Mouse (Mus musculus): ENCODE results near the gene Olfr5.
A peak's percentile ranks its signal among the peaks of the same experiment; 100 is the strongest.
"Not testable (repeated sequence)": the region's sequence is repeated elsewhere in the genome, so short reads cannot be mapped to it uniquely, and the experiment has no call there.

The Olfr5 gene

DNA sequence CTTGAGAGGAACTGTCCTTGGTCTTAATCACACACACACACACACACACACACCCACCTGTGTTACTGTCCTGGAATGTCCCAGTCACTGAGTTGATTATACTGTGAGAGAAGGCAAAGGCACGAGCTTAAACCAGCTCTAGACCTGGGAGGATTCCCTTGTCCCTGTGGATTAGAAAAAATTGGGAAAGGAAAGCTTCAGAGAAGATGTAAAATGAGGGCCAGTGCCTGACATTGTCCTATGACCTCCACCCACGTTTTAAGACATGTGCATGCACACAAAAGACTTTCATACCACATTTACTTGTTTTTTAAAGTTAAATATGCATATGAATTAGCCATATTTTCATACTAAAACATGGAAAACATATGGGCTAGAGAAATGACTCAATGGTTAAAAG, at the start of gene Olfr5:
Gene Olfr5 (minus strand): TSS at position 101 of the 400 bp plus-strand sequence.
- no peak for DNase-seq (ENCODE audit: low read depth, low spot score)

DNA sequence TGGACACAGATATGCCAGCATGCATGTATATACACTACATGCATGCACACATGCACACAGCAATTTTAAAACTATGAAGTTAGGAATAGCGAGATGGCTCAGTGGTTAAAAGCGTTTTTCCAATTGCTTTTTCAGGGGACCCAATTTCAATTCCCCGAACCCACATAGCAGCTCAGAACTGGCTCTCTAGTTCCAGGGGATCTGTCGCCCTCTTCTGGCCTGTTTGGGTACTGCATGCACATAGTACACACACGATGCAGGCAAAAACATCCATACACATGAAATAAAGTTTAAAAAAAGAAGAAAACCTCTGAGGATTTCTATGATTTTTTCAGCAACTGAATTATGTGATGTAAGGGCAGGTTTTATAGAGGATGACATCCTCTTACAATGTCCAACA, 39.4 kb upstream of the Olfr5 start:
- peak; percentile 22 for DNase-seq (ENCODE audit: low read depth, low spot score)

DNA sequence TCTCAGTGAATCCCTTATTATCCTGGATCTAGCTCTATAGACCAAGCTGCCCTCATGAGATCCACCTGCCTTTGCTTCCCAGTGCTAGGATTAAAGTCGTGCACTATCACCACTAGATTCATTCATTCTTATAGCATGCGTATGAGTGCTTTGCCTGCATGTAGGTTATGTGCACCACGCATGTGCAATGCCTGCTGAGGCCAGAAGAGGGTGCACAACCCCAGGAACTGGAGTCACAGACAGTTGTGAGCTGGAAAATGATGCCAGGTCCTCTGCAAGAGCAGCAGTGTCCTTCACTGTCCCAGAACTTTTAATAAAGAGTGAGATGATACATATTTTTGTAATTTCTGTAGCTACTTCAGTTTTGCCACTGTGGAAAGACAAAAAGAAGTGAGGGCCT, 38.3 kb upstream of the Olfr5 start:
- peak; percentile 9 for DNase-seq (ENCODE audit: low read depth, low spot score)

DNA sequence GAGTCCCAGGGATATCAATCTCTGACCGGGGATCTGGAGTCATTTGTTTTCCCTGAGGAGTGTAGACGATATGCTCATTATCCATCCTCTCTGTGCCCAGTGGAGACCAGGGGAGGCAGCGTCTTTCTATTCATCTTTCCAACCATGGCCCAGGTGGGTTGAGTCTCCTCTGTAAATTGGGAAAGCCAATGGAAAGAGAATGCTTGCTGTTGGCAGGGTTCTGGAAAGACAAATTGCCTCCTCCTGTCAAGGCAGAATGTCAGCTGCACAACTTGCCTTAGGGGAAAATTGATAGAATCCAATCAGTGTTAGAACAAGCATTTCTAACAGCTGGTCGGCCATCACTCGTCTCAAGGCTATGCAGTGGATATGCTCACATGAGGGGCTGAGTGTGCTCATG, 36.1 kb upstream of the Olfr5 start, which contains the start of gene Olfr1349:
Gene Olfr1349 (minus strand): TSS at position 101 of the 400 bp plus-strand sequence.
- DNase-seq (ENCODE audit: low read depth, low spot score) = no peak

DNA sequence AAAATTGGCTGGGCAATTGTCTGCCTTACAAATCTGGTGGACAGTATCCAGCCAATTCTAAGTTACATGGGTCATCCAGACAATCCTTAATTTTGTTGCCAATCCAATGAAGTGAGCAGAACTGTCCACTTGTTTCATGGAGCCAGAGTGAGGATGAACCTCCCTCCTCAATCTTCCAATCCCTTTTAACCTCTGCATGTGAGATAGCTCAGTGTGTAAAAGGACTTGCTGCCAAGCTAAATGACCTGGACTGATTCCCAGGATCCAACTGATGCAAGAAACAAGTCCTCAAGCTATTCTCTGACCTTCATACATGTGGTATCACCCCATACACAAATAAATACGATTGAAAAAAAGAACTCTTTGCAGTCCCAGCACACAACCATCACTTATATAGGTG, 34.9 kb upstream of the Olfr5 start:
- no peak for DNase-seq (ENCODE audit: low read depth, low spot score)

DNA sequence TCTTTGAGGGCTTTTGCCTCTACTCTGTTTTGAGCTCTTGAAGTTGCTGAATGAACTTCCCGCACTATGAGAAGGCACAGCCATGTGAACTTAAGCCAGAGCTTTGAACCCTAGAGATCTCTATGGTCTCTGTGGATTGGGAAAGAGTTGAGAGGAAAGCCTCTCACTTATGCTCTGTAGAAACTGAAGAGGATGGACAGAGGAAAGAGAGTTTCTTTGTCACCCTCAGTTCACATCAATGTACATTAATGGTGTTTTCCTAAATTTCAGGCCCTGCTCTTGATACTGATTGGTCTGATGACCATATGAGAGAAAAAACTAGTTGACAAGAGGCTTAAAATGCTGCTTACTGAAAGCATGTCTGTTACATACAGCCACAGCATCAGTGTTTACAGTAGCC, 21.9 kb upstream of the Olfr5 start, which contains the start of gene Olfr1348:
Gene Olfr1348 (minus strand): TSS at position 101 of the 400 bp plus-strand sequence.
- DNase-seq (ENCODE audit: low read depth, low spot score) = no peak

DNA sequence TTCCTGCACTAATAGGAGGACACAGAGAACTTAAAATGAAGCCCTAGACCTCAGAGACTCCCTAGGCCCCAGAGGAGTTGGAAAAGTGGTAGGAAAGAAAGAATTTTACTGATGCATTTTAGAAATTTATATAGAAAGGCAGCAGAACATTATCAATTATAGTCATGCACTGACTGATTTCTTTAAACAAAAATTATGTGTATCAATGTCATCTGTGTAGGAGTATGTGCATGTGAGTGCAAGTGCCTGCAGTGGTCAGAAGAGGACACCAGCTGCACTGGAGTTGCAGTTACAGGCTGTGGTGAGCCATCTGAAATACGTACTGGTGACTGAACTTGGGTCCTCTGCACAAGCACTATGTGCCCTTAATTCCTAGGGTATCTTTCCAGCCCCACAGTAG, 12.9 kb upstream of the Olfr5 start, which contains the start of gene Olfr1347:
Gene Olfr1347 (minus strand): TSS at position 101 of the 400 bp plus-strand sequence.
- DNase-seq (ENCODE audit: low read depth, low spot score) = no peak

DNA sequence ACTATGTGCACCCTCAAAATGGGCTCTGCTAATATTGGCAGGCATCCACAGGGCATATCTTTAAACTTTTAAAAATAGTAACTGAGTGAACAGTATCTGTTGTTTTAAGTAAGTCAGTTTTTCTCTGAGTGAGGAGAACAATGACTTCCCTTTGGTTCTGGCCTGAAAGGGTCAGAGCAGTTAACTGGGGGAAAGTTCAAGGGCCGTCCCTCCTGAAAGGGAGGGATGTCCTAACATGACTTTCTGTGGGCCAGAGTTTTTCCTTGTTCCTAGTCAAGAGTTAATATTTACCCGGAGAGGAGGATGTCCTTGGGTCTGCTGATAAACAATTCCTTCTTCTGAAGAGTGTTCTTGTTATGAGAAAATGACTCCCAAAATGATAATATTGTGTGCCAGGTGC, 9.1 kb downstream of the Olfr5 start:
- not testable (repeated sequence) for DNase-seq (ENCODE audit: low read depth, low spot score)

DNA sequence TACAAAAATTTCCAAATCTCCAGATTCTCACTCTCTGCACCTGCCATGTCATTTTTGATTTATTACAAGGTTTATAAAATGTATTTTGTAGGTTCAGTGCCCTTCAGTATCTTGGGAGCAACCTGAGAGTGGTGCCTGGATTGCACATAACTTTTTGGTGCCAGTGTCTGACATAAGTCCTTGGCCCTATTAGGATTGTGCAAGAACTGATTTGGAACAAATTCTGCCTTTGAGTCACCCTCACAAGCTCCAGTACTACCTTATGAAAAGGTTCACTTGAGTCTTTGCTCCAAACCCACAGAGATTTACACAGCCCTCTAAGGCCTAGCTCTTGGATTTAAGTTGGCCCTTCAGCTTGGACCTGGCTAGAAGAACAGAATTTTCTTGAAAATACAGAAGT, 19.8 kb downstream of the Olfr5 start, which contains the start of gene Olfr1346:
Gene Olfr1346 (plus strand): TSS at position 151 of the 400 bp plus-strand sequence.
- DNase-seq (ENCODE audit: low read depth, low spot score) = no peak

DNA sequence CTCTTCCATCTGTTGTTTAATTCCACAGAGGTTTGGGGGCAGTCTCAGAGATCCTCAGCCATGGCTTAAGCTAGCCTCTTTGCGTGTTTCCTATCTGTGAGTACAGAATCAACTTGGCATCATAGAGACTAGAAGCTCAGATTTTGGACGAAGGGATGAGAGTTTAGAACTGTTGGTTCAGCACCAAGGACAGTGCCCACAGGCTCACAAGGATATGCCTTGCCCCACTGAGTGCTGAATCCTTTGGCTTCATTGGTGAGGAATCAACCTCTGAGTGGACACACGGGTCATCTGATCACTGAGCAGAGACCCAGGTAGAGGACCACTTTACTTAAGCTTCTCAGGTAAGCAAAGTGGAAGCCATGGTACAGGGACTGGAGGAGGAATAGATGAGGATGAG, 30.3 kb downstream of the Olfr5 start:
- no peak for DNase-seq (ENCODE audit: low read depth, low spot score)

DNA sequence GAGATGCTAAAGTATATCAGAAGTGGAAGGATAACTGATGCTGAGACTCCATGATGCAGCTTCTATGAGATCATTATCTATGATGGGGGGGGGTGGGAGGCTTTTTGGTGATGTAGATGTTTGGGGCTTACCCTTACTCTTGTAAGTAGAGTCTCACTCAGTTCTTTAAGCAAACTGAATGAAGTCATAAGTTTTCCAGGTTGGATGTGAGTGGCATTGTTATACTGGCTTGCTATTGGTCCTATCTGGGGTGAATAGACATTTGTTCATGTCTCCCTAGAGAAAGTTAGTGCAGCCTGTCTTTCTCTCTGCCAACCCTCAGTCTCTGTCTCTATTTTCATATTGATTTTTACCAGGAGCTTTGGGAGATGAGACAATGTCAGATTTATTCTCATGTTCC, 30.9 kb downstream of the Olfr5 start, which contains the start of gene Olfr1336:
Gene Olfr1336 (plus strand): TSS at position 301 of the 400 bp plus-strand sequence.
- DNase-seq (ENCODE audit: low read depth, low spot score) = no peak

DNA sequence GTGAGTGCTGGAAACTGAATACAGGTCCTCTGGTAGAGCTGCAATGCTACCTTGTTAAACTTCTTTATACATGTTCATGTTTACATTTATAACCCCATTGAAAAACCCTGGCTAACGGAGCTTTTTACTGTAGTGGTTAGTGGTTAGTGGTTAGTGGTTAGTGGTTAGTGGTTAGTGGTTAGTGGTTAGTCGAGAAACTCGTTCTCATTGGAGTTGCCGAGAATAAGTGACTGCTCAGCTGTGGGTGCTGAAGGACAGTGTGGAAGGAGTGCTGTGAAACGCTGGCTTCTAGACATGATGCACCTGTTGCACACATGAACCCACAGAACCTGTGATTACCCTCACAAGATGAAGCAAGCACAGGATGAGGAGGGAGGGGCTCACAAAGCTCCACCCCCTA, 39.0 kb downstream of the Olfr5 start:
- no peak for DNase-seq (ENCODE audit: low read depth, low spot score)

DNA sequence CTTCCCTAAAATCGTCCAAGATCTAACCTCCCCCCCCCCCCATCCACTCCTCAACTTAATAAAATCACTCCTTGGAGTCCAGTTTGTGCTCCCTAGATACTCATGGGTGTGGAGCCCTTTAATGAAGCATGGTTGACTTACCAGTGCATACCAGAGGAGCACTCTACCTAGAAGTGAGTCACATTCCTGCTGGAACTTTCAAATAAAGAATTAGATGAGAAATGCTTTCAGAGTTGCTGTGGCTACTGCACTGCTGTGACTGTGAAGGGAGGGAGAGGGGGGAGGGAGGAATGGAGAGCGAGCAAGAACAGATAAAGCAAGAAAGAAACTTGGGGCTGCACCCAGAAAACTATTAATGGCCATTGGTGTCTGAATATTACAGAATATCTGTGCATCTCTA, 45.6 kb downstream of the Olfr5 start:
- no peak for DNase-seq (ENCODE audit: low read depth, low spot score)

DNA sequence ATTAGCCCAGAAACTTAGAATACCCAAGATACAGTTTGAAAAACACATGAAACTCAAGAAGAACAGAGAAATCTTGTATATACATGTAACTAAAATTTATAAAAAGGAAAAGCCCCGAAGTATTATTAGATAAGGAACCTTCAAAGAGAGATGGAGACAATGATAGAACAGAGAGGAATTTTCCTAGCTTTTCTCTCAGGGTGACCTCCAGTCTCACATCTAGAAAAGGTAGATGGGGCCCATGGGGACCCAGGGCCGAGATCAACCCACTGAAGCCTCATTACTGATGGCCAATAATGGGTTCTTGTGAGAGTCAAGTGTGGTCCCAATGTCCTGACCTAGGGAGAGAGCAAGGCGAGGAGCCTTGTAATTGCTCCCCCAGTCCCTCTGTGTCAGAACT, 48.4 kb downstream of the Olfr5 start, which contains the start of gene Olfr1344:
Gene Olfr1344 (plus strand): TSS at position 301 of the 400 bp plus-strand sequence.
- no peak for DNase-seq (ENCODE audit: low read depth, low spot score)

DNA sequence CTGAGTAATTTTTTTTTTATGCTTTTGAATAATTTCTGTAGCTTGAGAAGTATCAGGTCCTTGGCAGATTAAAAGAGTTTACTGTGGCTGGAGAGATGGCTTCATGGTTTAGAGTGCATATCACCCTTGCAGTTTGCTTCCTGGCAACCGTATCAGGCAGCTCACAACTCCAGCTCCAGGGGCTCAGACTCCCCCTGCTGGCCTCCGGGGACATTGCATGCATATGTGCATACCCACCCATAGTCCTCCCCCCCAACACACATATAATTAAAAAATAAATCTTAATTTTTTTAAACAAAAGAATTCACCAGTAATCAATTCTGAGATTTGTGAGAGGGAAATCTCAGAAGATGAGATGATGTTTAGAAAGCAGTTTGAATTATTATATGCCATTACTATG, 56.4 kb downstream of the Olfr5 start:
- peak; percentile 49 for DNase-seq (ENCODE audit: low read depth, low spot score)

DNA sequence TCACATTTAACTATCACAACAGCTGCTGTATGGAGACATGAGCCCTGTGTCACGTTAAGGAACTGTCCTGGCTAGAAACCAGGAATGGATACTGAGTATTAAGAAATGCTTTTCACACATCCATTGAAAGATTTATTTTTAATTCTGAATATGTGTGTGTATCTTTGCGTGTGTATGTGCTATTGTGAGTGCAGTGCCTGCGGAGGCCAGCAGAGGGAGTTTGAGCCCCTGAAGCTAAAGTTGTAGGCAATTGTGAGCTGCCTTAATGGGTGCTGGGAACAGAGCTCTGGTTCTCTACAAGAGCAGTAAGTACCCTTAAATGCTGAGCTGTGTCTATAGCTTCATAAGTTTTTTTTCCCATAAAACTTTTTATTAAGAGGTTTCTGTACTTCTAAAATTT, 57.4 kb downstream of the Olfr5 start:
- no peak for DNase-seq (ENCODE audit: low read depth, low spot score)

All from A20 (cell line).